Mouse (Mus musculus) kidney, adult 10 weeks (tissue): ENCODE data around the gene Hspa1l. TPM values are rescaled to one million over a fixed set of nuclear protein-coding genes. Genes with fewer than 3 reads are reported as not detected.

ENCODE experiments used
- polyA plus RNA-seq: library from polyadenylated mRNA; stranded (reverse); fragments of 350-450 nt; fragmentation: Illumina TruSeq; extraction: RNeasy Lipid Tissue Mini Kit (QIAGEN cat#74804); gene quantifications from one replicate; pipeline ENCODE4 v1.2.3, GENCODE M21; 2014; ENCODE audit warnings: low read depth, low replicate concordance

Hspa1l gene
- not detected for polyA plus RNA-seq

GRCm38 (mm10) chr17:34972069-34972749 is at the start of gene Hspa1l, which contains the start of gene Hspa1a:
Gene Hspa1l, plus strand, starts transcription at chr17:34972703.
Gene Hspa1a, minus strand, starts transcription at chr17:34972156.

DNA sequence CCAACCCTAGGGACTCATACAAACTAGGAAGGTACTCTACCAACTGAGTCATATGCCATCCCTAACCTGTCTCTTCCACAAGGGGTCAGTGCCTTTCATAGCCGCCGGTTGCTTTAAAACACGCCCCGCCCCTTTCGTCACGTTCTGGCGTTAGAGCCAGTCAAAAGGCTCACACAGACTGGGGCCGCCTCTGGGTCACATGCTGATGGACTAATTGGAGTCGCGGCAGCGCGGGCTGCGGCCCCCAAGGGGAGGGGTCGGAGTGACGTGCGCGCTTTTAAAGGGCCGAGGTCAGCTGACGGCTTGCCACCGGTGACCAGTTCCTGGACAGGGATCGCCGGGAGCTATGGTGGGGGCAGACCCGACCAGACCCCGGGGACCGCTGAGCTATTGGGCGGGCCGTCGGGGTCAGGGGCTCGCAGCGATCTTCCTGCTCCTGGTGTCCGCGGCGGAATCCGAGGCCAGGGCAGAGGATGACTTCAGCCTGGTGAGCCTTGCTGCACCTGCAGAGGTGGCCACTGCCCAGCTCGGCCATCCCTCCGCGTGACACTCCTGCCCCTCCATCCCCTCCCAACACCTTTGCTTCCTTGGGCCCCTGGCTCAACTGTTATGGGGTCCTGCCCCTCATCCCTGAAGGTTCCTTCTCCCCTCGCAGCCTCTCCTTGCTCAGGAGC is 41.3 kb upstream of the Hspa1l start, which contains the start of gene Neu1:
Gene Neu1, plus strand, starts transcription at position 193 of the 674 bp plus-strand sequence.

GRCm38 (mm10) chr17:34959130-34959778 is 13.2 kb upstream of the Hspa1l start, which contains the start of gene Hspa1b:
Gene Hspa1b, minus strand, starts transcription at chr17:34959238.

DNA sequence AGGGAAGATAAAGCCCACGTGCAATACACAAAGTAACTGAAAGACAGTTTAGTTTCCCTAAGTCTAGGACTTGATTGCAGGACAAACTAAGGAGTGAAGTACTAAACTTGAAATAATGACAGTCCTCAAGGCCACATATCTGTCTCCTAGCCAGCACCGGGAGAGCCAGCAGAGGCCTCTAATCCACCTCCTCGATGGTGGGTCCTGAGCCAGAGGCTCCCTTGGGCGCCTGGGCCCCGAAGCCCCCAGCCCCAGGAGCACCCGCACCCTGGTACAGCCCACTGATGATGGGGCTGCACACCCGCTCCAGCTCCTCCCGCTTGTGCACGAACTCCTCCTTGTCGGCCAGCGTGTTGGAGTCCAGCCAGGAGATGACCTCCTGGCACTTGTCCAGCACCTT is 2.7 kb upstream of the Hspa1l start, which contains the start of gene Gm20481:
Gene Gm20481, plus strand, starts transcription at position 91 of the 400 bp plus-strand sequence.

GRCm38 (mm10) chr17:34981690-34982180 is 9.2 kb downstream of the Hspa1l start, which contains the start of gene Lsm2:
Gene Lsm2, plus strand, starts transcription at chr17:34981862.

DNA sequence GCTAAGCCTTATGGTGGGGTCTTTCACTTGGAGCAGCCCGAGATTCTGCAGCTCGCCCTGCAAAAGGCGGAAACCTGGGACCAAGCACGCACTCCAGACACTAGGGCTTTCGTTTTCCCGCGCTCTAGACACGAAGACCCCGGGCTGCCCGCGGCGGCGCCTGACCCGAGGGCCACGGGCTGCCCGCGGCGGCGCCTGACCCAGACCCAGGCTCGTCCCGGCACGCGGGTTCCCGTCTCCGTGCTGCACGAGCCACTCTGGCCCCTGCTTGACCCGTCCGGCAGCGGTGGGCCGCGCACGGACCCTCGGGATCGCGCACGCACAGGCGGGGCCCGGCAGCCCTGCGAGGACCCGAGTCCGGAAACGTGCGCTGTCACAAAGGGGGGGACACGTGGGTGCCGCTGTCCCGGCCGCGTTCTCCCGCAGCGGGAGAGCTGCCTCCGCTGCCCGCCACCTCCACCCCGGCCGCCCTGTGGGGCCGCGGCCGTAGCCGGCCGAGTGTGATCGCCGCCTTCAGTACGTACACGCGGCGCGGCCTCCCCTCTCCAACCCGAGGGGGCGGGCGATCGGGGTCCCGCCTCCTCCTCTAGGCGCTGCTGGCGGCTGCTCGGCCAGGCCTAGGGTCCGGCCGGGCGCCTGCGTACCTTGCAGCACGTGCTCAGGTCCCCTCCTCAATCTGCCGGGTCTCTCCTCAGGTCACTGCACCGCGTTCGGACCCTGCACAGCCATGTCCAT is 28.4 kb downstream of the Hspa1l start, which contains the start of gene Vars:
Gene Vars, plus strand, starts transcription at position 271 of the 735 bp plus-strand sequence.

DNA sequence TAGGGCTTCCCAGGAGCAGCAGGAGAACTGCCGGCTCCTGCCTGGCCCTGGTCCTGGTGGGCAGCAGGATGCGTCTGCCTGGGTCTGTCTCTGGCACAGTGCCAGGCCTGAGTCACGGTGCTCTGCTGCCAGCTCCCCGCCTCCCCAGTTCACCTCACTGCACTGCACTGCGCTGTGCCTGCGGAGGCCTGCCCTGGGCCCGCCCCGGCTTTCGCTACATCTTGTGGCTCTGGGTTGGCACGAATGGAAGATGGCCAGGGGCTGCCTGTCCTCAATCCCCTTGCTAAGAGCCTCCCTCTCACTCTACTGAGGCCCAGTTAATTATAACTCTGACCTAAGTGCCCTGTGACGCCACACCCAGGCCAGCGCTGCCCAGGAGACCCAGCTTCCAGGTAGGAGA is 43.9 kb downstream of the Hspa1l start, which contains the start of gene Vwa7:
Gene Vwa7, plus strand, starts transcription at position 204 of the 400 bp plus-strand sequence.

DNA sequence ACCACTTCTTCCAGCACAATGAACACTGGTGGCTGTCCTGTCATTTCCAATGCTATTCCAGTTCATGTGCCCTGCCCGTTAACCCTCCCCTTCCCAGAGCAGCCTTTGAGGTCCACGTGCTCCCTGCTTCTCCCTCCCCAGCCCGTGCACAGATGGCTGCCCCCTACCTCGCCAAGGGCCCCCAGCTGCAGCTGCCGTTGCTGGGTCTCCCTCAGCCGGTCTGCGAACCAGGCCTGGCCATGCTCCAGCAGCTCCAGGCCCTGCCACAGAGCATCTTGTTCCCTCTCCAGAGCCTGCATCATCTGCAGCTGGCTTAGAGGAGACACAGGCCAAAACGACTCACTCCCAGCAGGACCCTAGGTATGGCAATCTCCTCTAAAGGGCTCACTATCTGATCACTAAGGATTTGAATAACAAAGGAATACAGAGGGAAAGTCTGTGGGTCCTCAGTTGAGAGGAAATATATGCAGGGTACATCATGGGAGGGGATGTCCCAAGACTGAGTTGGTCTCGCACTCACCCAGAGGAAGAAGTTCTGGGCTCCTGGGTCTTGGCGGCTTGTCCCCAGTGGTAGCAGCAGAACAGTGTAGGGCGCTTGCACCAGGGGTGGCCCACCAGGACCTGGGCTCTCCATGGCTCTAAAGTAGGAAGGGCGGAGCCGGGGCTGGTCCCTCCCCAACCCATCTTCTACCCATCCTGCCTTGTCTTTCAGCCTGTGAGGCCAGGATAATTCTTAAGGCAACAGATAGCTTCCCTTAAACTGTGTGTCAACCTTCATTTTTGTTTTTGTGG is 55.0 kb downstream of the Hspa1l start, which contains the start of gene Sapcd1:
Gene Sapcd1, minus strand, starts transcription at position 740 of the 792 bp plus-strand sequence.

Other genes starting within 250 kb of the Hspa1l start
- not detected for gene C4b, start 228.8 kb upstream of the Hspa1l start, polyA plus RNA-seq
- gene Cyp21a1, start 168.1 kb upstream of the Hspa1l start, polyA plus RNA-seq = not detected
- gene Stk19, start 135.8 kb upstream of the Hspa1l start, polyA plus RNA-seq = 2.6 TPM
- gene Dxo, start 135.7 kb upstream of the Hspa1l start, polyA plus RNA-seq = 3.0 TPM
- 2.3 TPM for gene Skiv2l, start 122.5 kb upstream of the Hspa1l start, polyA plus RNA-seq
- gene Nelfe, start 122.3 kb upstream of the Hspa1l start, polyA plus RNA-seq = 1.4 TPM
- gene Cfb, start 110.2 kb upstream of the Hspa1l start, polyA plus RNA-seq = 38.0 TPM
- gene Zbtb12, start 93.2 kb upstream of the Hspa1l start, polyA plus RNA-seq = 1.5 TPM
- 16.3 TPM for gene Gm20547, start 90.7 kb upstream of the Hspa1l start, polyA plus RNA-seq
- 7.3 TPM for gene C2, start 74.4 kb upstream of the Hspa1l start, polyA plus RNA-seq
- gene Ehmt2, start 74.2 kb upstream of the Hspa1l start, polyA plus RNA-seq = 7.7 TPM
- gene Slc44a4, start 58.2 kb upstream of the Hspa1l start, polyA plus RNA-seq = 8.2 TPM
- 25.6 TPM for gene Neu1, start 41.5 kb upstream of the Hspa1l start, polyA plus RNA-seq
- 17.9 TPM for gene Hspa1b, start 13.5 kb upstream of the Hspa1l start, polyA plus RNA-seq
- gene Gm20481, start 2.8 kb upstream of the Hspa1l start, polyA plus RNA-seq = not detected
- gene Hspa1a, start 547 bp upstream of the Hspa1l start, polyA plus RNA-seq = 8.4 TPM
- 12.6 TPM for gene Lsm2, start 9.2 kb downstream of the Hspa1l start, polyA plus RNA-seq
- 5.7 TPM for gene Vars, start 28.3 kb downstream of the Hspa1l start, polyA plus RNA-seq
- gene Vwa7, start 43.9 kb downstream of the Hspa1l start, polyA plus RNA-seq = not detected
- not detected for gene Sapcd1, start 55.3 kb downstream of the Hspa1l start, polyA plus RNA-seq
- 1.1 TPM for gene Msh5, start 74.0 kb downstream of the Hspa1l start, polyA plus RNA-seq
- gene Clic1, start 77.3 kb downstream of the Hspa1l start, polyA plus RNA-seq = 25.4 TPM
- 0.97 TPM for gene Ddah2, start 86.3 kb downstream of the Hspa1l start, polyA plus RNA-seq
- gene Ly6g6c, start 92.7 kb downstream of the Hspa1l start, polyA plus RNA-seq = not detected
- 1.1 TPM for gene Mpig6b, start 93.5 kb downstream of the Hspa1l start, polyA plus RNA-seq
- not detected for gene Ly6g6e, start 104.2 kb downstream of the Hspa1l start, polyA plus RNA-seq
- not detected for gene Ly6g6d, start 105.4 kb downstream of the Hspa1l start, polyA plus RNA-seq
- not detected for gene Ly6g6f, start 112.9 kb downstream of the Hspa1l start, polyA plus RNA-seq
- gene Abhd16a, start 116.6 kb downstream of the Hspa1l start, polyA plus RNA-seq = 7.6 TPM
- not detected for gene Ly6g5c, start 135.6 kb downstream of the Hspa1l start, polyA plus RNA-seq
- gene Ly6g5b, start 142.7 kb downstream of the Hspa1l start, polyA plus RNA-seq = not detected
- gene Gpank1, start 148.8 kb downstream of the Hspa1l start, polyA plus RNA-seq = 0.85 TPM
- 187 TPM for gene Csnk2b, start 149.3 kb downstream of the Hspa1l start, polyA plus RNA-seq
- gene D17H6S53E, start 153.7 kb downstream of the Hspa1l start, polyA plus RNA-seq = 0.53 TPM
- 4.8 TPM for gene Apom, start 159.3 kb downstream of the Hspa1l start, polyA plus RNA-seq
- 3.9 TPM for gene Bag6, start 162.5 kb downstream of the Hspa1l start, polyA plus RNA-seq
- 2.1 TPM for gene Prrc2a, start 192.2 kb downstream of the Hspa1l start, polyA plus RNA-seq
- 2.3 TPM for gene Aif1, start 203.4 kb downstream of the Hspa1l start, polyA plus RNA-seq
- gene Lst1, start 215.7 kb downstream of the Hspa1l start, polyA plus RNA-seq = not detected
- not detected for gene Ltb, start 221.7 kb downstream of the Hspa1l start, polyA plus RNA-seq
- not detected for gene Tnf, start 229.3 kb downstream of the Hspa1l start, polyA plus RNA-seq
- gene Lta, start 232.6 kb downstream of the Hspa1l start, polyA plus RNA-seq = not detected
- not detected for gene Gm16181, start 248.1 kb downstream of the Hspa1l start, polyA plus RNA-seq